Mouse (Mus musculus) megakaryocyte progenitor cell, adult 5-6 weeks (primary cell): ENCODE measurements around the gene Dnm3. TPM values are rescaled to one million over a fixed set of nuclear protein-coding genes. Genes with fewer than 3 reads are reported as not detected.
A peak's percentile ranks its signal among the peaks of the same experiment; 100 is the strongest.

Experiments
- ATAC-seq: replicated peaks from 2 replicates; pipeline ENCODE4 v1.8.0; 2016; ENCODE audit warnings: mild to moderate bottlenecking, moderate TSS enrichment, inconsistent platforms; ENCODE audit not compliant: poor library complexity
- total RNA-seq, 2 experiments: library from RNA; stranded (forward) in 1 of 2; stranded (reverse) in 1 of 2; fragments of 157-497, 149-512 nt in 1 of 2; fragments of 200-1000 nt in 1 of 2; gene quantifications; 2 replicates each; pipeline versions ENCODE4 v1.2.3 to v1.2.4; 2015 to 2017

The Dnm3 gene
- total RNA-seq, 2 experiments from 2014 or later, result not detected

DNA sequence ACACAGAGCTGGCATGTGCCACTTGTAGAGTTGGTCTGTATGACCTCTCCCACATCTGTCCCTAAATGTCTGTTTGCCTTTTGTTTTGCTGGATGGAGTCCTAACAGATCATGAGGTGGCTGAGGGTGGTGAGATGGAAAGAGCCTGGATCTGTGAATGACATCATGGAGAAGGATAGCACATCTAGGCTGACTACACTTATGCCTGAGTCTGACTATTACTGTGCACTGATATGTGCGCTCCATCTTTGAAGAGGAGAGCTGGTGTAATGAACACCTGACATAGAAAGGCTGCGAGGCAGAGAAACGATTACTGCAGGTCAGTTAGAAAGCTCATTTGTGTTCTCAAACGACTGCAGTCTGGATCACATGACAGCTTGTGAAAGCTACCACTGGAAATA is 149.2 kb downstream of the Dnm3 start:
- no peak for ATAC-seq

DNA sequence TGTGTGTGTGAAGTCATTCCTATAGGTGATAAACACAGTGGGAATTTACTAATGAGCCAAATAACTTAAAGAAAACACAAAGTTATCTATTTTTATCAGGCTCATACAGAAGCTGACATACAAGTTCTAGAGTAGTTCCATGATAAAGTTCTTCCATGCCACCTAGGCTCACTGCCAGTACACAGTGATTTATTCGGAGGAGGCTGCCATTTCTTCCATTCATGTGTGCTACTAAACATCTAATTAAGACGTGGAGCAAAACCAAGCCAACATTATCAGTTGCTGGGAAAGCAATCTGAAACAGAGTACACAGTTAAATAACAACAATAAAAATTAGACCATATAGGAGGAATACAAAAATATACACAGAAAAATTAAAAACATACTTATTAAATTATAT is 150.2 kb downstream of the Dnm3 start:
- no peak for ATAC-seq

DNA sequence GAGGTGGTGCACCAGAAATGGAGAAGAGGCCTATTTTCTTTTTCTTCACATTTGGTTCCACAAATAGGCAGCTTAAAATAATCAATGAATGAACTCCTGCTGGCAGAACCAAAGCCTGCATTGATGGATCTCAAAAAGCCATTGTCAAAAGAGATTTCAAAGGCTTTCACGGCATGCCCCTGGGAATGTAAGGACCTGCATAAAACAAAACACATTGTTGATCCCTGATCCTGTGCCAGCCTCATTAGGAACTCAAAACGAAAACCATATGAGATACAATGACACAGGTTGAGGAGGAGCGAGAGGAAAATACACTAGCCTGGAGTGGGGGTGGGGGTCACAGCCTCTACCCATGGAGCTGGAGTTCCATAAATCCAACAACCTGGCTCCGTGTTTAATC is 153.4 kb downstream of the Dnm3 start:
- ATAC-seq, result no peak

- no peak for ATAC-seq
Measured at GRCm38 (mm10) chr1:162323142-162323541, 154.7 kb downstream of the Dnm3 start.

- ATAC-seq, result peak; percentile 97
Measured at GRCm38 (mm10) chr1:162313451-162314276, 164.2 kb downstream of the Dnm3 start.

DNA sequence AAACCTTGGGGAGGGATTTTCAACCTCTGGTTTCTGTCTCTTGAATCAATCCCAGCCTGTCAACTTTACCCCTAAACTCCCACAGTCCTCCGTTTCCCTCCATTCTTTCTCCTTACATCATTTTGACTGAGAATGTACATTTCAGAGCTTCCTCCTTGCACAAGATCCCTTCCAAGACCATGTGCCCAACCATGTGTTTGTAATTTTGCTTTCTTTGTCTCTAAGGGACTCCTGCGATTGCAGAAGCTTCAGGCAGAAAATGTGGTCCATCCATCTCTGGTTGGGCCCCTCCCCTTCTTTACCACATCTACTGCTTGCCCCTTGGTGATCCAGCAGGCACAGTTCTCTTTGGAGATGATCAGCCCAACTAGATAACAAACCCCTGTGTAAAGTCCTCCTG is 165.2 kb downstream of the Dnm3 start:
- no peak for ATAC-seq

GRCm38 (mm10) chr1:162312152-162312551 is 165.7 kb downstream of the Dnm3 start:
- ATAC-seq, result no peak

GRCm38 (mm10) chr1:162305247-162305646 is 172.6 kb downstream of the Dnm3 start:
- ATAC-seq, result no peak

GRCm38 (mm10) chr1:162302480-162302879 is 175.4 kb downstream of the Dnm3 start:
- no peak for ATAC-seq

DNA sequence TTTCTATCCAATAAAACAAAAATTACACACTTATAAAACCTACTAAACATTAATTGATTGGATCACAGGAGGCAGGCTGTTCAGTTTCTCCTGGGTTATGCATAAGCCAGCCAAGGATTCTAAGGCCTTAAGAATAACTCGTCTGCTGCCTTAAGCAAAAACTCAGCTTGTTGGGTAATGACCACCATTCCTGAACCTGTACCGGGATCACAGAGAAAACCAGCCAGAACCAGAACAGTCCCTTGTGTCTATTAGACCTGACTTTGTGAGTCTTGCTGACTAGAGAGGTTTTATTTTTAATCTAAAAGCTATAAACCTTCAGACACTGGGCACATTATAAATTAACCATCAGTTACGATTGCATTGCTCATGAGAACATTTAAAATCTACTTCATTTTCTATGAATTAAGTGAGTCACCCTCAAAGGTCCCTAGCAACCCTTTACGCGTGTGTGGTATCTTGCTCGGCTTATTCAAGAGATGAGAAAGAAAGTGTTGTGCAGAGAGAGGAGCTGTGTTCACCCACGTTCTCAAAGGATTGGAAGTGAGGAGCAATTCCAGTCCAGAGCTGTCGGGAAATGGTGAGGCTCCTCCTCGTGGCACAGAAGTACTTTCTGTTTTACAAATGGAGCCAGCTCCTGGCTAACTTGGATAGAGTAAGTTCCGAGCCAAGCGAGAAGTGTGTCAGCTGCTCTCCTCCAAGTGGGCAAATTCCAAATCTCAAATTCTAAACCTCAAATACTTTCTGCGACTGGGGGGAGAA is 178.1 kb downstream of the Dnm3 start:
- ATAC-seq, result no peak

DNA sequence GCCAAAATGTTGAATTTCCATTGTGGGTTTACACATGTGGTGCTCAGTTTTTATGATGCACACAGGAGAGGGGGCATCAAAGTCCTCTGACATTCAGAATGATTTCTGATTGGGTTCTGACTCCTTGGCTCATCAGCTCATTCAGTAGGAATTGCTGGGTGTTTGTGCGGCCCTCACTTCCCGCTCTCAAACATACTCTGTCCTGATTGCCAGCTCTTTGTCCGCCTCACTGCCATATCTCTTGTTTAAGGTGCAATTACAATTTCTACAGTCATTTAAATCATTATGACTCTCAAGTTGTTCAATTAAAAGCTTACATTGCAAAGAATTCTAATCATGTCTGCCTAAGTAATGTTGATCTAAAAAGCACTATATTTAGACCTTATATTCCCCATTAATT is 179.3 kb downstream of the Dnm3 start:
- no peak for ATAC-seq

GRCm38 (mm10) chr1:162295443-162295842 is 182.4 kb downstream of the Dnm3 start:
- ATAC-seq, result no peak

- ATAC-seq, result no peak
Measured at GRCm38 (mm10) chr1:162294572-162294910, 183.3 kb downstream of the Dnm3 start.

DNA sequence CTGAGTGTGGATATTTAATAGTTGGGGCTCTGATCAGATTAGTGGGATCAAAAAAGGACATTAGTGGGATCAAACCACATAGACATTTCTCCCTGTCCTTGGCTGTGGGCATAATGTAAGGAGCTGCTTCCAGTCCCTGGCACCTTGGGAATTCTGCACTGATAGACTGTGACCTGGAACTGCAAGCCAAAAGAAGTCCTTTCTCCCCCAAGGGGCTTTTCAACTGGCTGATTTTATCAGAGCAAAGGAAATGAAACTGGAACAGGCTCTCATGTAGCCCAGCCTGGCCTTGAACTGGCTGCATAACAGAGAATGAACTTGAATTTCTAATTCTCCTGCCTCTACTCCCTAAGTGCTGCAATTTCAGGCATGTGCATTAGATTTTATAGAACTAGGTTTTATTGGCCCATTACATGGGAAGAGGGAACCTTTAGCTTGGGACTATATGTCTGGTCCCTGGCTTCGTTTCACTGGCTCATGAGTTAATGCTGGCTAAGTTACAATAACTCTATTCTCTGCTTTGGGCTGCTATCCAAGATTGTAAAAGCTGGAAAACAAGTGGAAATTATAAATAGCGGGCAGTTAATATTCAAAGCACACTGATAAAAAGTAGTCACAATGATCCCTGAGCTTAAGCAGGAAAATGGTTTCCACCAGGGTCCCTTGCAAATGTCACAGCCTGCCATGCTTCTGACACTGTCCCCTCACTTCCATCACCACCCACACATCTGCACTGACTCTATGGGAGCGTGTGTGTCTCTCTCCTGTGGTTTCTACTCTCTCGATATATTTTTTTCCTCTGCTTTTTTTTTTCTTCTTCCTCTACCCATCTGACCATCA is 183.9 kb downstream of the Dnm3 start:
- ATAC-seq, result no peak

DNA sequence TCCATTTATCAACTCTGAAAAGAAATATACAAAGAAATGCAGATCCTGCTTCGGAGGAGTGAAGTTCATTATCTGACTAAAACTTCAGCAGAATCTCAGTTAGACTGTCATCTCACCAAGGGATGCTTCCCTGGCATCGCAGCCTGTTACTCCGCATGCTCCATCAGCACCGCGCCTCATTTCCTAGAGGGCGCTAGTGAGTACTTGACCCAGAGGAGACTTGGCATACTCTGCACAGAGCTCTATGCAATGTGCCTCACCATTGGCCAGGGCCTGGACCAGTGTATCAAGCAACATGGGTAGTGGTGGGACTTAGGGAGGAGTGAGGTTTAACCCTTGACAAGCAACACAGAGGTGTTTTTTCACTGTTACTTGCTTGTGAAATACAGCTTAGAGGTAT is 190.9 kb downstream of the Dnm3 start:
- ATAC-seq, result peak; percentile 82

GRCm38 (mm10) chr1:162281981-162282381 is 195.9 kb downstream of the Dnm3 start:
- no peak for ATAC-seq

DNA sequence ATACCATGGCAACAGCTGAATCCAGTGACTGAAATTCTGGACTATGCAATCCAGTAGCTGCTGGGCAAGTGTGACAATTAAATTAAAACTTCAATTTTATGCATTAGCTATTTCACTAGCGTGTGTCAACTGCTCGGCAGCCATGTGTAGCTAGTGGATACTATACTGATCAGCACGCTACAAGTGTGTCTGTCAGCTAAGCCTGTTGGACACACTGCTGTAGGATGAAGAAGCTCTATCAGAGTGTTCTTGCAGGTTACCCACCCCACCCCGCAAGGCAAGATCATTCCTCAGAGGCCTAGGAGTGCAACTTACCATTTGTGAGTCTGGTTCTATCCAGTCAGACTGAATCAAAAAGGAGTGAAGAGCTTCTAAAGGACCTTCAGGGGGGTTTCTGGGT is 197.8 kb downstream of the Dnm3 start:
- ATAC-seq, result no peak

- no peak for ATAC-seq
Measured at GRCm38 (mm10) chr1:162276011-162276410, 201.8 kb downstream of the Dnm3 start.

- no peak for ATAC-seq
Measured at GRCm38 (mm10) chr1:162274674-162275248, 203.1 kb downstream of the Dnm3 start.

- ATAC-seq, result no peak
Measured at GRCm38 (mm10) chr1:162256912-162257607, 220.8 kb downstream of the Dnm3 start.

DNA sequence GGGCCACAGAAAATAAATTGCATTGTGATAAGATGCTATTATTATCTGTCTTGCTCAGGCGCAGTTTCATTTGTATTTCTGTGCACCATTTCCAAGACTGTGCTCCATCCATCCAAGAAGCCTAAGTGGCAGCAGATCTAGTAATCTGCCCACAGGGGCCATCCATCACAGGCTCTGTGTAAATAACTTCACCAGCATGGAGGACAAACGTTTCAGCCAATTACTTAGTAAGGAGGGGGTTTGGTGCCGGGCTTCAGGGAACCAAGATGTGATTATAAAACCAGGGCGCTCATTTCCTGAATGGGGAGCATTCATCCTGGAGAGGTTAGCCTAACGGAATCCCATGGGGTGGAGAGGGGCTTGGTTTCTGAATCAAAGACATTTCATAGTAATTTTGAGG is 222.9 kb downstream of the Dnm3 start:
- ATAC-seq, result no peak
